Mouse (Mus musculus) right cerebral cortex, postnatal 4 days (tissue): Measurements from ENCODE around the gene Pex11g.

Experiments
- DNase-seq: peaks from one replicate; pipeline ENCODE4 v3.0.0-alpha.2; 2022

Pex11g gene

GRCm38 (mm10) chr8:3414639-3415190 is 52.8 kb downstream of the Pex11g start:
- no peak for DNase-seq

- no peak for DNase-seq
These were observed 54.7 kb downstream of the Pex11g start for GRCm38 (mm10) chr8:3412816-3413215.

DNA sequence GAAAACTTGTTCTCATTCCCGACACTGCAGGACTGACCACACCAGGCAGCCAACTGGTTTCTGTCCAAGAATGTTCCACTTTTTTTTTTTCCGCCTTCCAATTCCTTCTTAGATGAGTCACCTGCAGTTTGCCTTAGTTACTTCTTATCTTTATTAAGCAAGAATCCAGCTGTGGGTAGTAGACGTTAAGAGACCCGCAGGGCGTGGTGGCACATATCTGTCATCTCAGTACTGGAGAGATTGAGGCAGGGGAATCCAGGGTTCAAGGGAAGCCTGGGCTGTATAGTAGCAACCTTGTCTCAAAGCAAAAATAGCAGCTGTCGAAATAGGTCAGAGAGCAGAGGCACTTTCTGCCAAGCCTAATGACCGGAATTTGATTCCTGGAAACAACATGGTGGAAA is 55.6 kb downstream of the Pex11g start:
- no peak for DNase-seq

DNA sequence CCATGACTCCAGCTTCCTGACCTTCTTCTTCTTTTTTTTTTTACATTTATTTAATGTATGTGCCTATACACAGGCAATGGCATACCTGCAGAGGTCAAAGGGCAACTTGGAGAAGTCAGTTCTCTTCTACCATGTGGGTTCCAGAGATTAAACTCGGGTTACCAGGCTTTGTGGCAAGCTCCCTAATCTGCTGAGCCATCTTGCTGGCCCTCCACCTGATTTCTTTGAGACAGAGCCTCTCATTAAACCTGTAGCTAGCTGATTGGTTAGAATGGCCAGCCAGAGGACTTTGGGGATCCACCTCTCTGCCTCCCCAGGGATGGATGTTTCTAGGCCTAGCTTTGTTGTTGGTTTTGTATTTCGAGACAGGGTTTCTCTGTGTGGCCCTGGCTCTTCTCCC is 56.4 kb downstream of the Pex11g start:
- DNase-seq: no peak

GRCm38 (mm10) chr8:3407417-3407816 is 60.1 kb downstream of the Pex11g start:
- no peak for DNase-seq
